Mouse (Mus musculus) CD4-positive, CD25-positive, alpha-beta regulatory T cell, adult 2 months (primary cell): ENCODE data around the gene Hoxa3.

ENCODE experiments used
- DNase-seq: peaks from one replicate; pipeline ENCODE4 v3.0.0-alpha.2; 2012; ENCODE audit warnings: low read depth, low spot score

Gene Hoxa3

GRCm38 (mm10) chr6:52185222-52185621 is 27.9 kb downstream of the Hoxa3 start:
- no peak for DNase-seq

DNA sequence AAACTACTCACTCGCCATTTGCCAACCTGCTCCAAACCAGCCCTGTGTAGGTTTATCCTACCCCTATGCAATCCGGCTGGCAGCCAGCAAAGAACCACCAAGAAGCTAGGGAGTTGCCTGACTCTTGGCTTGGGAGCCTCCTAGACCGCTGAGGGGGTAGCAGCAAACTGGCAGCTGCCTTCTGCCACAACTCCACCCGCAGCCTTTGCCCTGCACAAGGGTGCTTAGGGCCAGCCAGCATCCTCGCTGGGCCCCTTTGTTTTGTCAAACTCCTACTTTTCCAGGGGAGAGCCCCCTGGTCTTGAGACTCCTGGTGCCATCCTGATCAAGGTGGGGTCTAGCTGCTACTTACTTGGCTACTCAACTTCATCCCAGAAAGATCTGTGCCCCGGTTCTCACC is 28.5 kb downstream of the Hoxa3 start:
- DNase-seq: no peak

DNA sequence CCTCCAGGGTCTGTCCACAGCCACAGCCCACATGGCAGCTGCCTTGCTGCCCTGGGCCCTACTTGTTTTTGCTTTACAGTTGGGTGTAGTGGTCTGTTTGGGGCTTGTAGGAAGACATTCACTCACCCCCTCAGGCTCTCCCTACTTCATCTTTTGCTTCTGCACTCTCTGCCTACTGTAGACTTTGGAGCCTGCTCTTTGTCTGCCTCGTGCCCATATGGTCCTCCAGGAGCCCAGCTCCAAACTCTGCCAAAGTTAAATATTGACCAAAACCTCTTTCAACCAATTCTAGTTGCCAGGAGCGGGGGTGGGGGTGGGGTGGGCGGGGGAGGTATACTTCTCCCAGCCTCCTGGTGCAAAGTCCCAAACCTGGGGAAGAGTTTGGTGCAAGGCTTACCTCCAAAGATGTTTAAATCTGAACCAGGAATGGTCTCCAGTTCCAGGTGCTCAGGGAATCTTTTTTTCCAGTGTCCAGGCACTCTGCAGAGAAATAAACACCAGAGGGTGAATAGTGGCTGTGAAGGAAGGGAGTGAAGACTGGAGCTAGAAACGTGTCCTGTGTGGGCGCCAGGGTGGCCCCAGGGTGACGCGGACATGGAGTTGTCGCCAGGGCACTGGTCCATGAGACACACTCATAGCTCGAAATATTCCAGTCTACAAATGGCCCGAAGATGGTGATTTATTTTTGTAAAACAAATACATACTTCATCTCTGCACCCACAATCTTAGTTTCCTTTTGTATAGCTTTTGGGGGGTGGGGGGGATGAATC is 29.6 kb downstream of the Hoxa3 start:
- DNase-seq: no peak

DNA sequence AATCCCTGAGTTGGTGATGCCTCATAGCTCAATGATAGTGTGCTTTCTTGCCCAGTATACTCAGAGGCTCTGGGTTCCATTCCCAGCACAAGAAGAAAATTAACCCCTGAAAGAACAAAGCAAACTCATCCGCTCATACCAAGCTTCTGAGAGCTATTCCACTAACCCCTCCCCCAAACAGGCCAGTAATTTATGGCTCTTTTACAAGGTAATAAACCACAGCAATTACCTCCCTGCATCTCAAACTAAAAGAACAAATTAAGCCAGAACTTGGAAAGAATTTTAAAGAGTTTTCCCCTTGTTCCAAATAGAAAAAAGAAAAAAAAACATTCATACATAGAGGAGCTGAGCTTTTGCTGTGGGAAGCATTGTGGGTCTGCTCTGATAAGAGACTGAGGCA is 30.3 kb downstream of the Hoxa3 start:
- no peak for DNase-seq

DNA sequence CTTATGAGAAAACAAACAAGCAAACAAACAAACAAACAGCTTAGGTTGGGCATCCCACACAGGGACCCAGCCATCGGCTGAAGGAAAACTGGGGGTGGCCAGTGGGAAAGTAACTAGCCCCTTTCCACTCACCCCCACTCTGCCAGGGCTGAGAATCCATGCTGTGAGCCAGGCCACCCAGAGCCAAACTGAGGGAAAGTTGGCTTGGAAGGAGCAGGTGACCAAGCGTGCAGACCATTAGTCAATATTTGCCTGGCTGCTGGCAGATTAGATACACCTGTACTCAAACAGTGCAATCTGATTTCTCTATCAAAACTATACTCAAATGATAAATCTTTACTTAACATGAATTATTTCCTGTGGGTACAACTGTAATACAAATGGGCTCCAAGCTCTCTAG is 31.1 kb downstream of the Hoxa3 start:
- no peak for DNase-seq

- no peak for DNase-seq
Observed at GRCm38 (mm10) chr6:52180726-52181125, 32.4 kb downstream of the Hoxa3 start.

DNA sequence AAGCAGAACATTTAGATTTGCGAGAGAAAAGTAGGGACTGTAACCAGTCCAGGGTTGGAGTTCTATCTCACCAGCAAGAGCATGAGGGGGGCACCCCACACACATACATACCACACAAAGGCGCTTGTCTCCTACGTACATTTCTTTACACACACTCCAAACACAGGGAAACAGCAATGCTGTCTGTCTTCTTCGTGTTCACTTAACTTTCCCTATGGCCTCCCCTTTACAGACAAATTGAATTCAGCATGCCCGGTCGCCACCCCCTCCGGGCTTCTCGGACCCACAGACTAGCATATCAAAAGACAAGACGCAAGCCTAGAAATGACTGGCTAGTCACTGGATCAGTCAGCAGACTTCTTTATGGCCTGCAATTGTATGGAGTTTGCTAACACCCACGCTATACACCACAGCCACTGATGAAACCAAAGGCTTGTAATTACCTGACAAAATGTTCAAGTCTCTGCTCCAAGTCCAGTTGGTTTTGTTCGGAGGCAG is 32.9 kb downstream of the Hoxa3 start:
- no peak for DNase-seq

DNA sequence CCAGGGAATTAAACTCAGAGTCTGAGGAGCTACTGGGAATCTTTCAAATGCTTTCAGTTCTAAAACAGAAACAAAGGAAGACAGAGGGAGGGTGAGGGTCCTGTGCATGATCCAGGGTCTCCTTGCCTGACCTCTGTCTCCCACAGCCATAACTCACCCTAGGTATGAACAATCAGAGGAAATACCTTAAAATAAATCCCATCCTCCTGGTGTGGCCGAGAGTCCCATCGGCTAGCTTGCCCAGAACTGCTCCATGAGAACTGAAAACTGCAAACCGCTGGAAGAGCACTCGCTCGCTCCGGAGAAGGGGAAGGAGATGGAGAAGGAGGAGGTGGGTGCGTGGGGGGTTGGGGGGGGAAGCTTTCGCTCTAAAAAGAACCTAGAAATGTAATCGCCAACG is 33.4 kb downstream of the Hoxa3 start:
- DNase-seq: no peak

- no peak for DNase-seq
Observed at GRCm38 (mm10) chr6:52178918-52179665, 34.0 kb downstream of the Hoxa3 start.

- no peak for DNase-seq
Observed at GRCm38 (mm10) chr6:52177806-52178205, 35.3 kb downstream of the Hoxa3 start.

DNA sequence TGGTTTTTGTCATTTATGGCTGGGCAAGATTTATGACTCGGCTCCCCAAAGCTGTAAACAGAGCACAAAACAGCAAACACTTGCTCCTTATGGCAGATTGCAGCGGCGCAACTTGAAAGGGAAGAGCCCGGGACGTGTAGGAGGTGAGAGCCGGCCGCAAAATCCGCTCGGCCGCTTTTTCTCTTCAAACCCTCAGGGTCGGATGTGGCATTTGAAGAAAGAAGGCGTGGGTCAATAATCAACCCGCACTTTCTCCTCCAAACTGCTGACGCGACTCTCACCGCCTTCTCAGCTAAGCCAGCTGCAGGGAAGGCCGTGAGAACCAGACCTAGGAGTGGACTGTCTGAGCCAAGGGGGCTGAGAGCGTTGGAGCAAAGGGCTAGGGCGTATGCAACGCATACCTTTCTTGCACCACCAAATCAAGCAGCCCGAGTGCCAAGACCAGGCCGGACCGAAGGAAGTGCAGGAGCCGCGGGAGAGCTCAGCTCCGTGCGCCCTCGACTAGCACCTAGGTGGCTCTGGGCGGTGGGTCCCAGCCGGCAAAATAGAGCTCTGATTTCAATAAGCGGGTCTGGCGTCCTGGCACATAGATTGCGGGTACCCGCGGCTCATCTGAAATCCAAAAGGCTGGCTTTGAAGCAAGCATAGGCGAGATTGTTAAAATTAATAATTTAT is 35.9 kb downstream of the Hoxa3 start, which contains the start of gene 5730596B20Rik:
5730596B20Rik (plus strand) TSS at position 438 of the 675 bp plus-strand sequence.
- no peak for DNase-seq

GRCm38 (mm10) chr6:52176391-52176790 is 36.7 kb downstream of the Hoxa3 start:
- DNase-seq: no peak

GRCm38 (mm10) chr6:52175864-52176263 is 37.3 kb downstream of the Hoxa3 start:
- no peak for DNase-seq

- DNase-seq: no peak
Observed at GRCm38 (mm10) chr6:52174968-52175751, 38.0 kb downstream of the Hoxa3 start.

- DNase-seq: no peak
Observed at GRCm38 (mm10) chr6:52173648-52174047, 39.5 kb downstream of the Hoxa3 start.

DNA sequence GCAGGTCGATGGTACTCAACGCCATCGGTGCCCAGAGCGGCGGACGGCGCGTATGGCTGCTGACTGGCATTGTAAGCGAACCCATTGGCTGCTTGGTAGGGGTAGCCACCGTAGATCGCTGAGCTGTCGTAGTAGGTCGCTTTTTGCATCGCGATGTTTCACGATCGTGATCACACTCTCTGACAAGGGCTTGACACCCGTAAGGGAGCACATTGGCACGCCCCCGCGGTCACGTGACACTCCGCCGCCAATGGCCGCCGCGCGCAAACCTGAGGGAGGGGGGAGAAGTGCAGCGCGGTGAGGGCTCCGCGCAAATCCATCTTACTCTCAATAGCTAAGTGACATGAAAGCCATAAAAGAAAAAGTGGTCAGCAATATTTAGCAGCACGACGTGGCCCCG is 40.6 kb downstream of the Hoxa3 start:
- no peak for DNase-seq

GRCm38 (mm10) chr6:52171938-52172337 is 41.2 kb downstream of the Hoxa3 start:
- no peak for DNase-seq

GRCm38 (mm10) chr6:52171331-52171730 is 41.8 kb downstream of the Hoxa3 start:
- no peak for DNase-seq

DNA sequence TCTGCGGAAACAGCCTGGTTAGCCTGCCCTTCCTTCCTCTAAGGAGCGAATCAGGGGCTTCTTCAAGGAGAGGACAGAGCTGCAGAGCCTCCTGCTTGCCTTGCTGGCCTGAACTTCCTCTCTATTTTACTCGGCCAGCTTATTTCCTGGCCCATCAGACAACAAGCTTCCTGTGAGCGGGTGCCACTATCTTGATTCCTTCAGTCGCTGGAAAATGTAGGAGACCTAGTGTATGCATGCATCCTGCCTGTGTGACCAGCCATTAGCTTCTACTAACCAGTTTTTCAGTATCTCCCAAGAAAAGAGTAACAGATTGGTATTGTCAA is 42.3 kb downstream of the Hoxa3 start:
- no peak for DNase-seq

DNA sequence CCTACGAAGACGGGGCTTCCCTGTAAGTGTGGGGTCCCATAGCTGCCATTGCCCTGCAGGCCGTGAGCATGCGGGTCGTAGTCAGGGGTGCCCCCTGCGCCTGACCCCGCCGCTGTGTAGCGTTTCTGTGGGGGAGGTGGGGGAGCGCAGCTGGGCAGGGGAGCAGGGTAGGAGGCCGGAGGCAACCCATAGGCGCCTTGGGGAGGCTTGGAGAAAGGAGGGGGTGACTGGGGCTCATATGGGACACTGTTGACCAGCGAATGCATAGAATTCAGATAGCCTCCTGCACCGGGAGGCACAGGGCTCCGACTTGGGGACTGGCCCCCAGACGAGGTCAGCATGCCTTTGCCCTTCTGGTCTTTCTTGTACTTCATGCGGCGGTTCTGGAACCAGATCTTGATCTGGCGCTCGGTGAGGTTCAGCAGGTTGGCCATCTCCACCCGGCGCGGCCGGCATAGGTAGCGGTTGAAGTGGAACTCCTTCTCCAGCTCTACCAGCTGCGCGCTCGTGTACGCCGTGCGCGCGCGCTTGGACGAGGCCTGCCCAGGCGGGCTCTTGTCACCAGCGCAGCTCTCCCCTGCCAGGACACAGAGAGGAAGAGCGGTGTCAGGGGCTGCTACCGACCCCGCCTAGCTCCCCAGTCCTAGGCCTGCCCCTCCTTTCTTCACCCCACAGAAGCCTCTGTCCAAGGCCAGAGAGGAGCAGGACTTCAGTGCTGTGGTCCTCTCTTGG is 42.8 kb downstream of the Hoxa3 start:
- no peak for DNase-seq
